Mouse (Mus musculus) embryonic fibroblast, embryonic 13.5 days (primary cell): ENCODE data around the gene Cdkn2aip.

Source experiments
- CTCF ChIP-seq: IDR thresholded peaks from 2 replicates; pipeline ENCODE4 v1.5.1; 2011; ENCODE audit warnings: mild to moderate bottlenecking, control low read depth, low read length, moderate library complexity, borderline replicate concordance; ENCODE audit not compliant: insufficient read depth
- POLR2A ChIP-seq: IDR thresholded peaks from 2 replicates; pipeline ENCODE4 v1.6.1; 2011; ENCODE audit warnings: low read depth, mild to moderate bottlenecking, control low read depth, low read length, moderate library complexity

GRCm38 (mm10) chr8:47663201-47663600 lies 50.5 kb downstream of the Cdkn2aip start:
- TF ChIP-seq POLR2A, result no peak
- TF ChIP-seq CTCF, result no peak
